Mouse (Mus musculus) heart, adult 2 months (tissue): ENCODE measurements around the gene Sall1. TPM values are rescaled to one million over a fixed set of nuclear protein-coding genes. Genes with fewer than 3 reads are reported as not detected.
A peak's percentile ranks its signal among the peaks of the same experiment; 100 is the strongest.

Experiments used
- DNase-seq, 2 experiments: peaks; one replicate each; pipeline ENCODE4 v3.0.0; 2021
- H3K27ac ChIP-seq: fragments of 200-600 bp; 2 replicates; pipeline ENCODE4 v1.8.1; 2022
- H3K27me3 ChIP-seq: fragments of 200-500 bp; 2 replicates; pipeline ENCODE4 v1.6.1; 2012; ENCODE audit warnings: mild to moderate bottlenecking, low read length, inconsistent platforms, mixed read lengths; ENCODE audit not compliant: control insufficient read depth, insufficient read depth
- H3K36me3 ChIP-seq: fragments of 200-500 bp; 2 replicates; pipeline ENCODE4 v1.6.1; 2012; ENCODE audit warnings: low read length, inconsistent platforms; ENCODE audit not compliant: control insufficient read depth, insufficient read depth
- H3K4me1 ChIP-seq: fragments of 200-500 bp; 2 replicates; pipeline ENCODE4 v1.6.1; 2011; ENCODE audit warnings: low read length; ENCODE audit not compliant: control insufficient read depth, insufficient read depth
- H3K4me3 ChIP-seq: fragments of 200-600 bp; 2 replicates; pipeline ENCODE4 v1.8.1; 2022
- H3K79me2 ChIP-seq: fragments of 200-500 bp; replicated peaks from 2 replicates; pipeline ENCODE4 v1.6.1; 2012; ENCODE audit warnings: mild to moderate bottlenecking, inconsistent platforms, low read length, moderate library complexity, mixed read lengths; ENCODE audit not compliant: control insufficient read depth, insufficient read depth
- H3K9ac ChIP-seq: fragments of 200-500 bp; 2 replicates; pipeline ENCODE4 v1.6.1; 2012; ENCODE audit warnings: low read depth, mild to moderate bottlenecking, control low read depth, inconsistent platforms, low read length, mixed read lengths
- CTCF ChIP-seq: fragments of 200-600 bp; IDR thresholded peaks from 2 replicates; pipeline ENCODE4 v1.8.1; 2022; ENCODE audit warnings: antibody characterized with exemption, mild to moderate bottlenecking, moderate library complexity
- EP300 ChIP-seq: fragments of 200-500 bp; IDR thresholded peaks from 2 replicates; pipeline ENCODE4 v1.6.1; 2011; ENCODE audit warnings: low read depth, low read length, control low read depth; ENCODE audit not compliant: insufficient read depth
- POLR2A ChIP-seq: fragments of 200-500 bp; IDR thresholded peaks from 2 replicates; pipeline ENCODE4 v1.6.1; 2011; ENCODE audit warnings: mild to moderate bottlenecking, low read depth, low read length, control low read depth; ENCODE audit not compliant: insufficient read depth
- WGBS: fragments of 180-500 bp; shearing (Covaris S2); methylation state at CpG from one replicate; pipeline ENCODE4 v1.1.7; 2018; 5-methylcytosine and 5-hydroxymethylcytosine counted together
- intact Hi-C: fragments of 180-260 bp; cut with DNase I; formaldehyde crosslinking; loops from one replicate; pipeline ENCODE4 v1.15.1; 2025
- polyA plus RNA-seq: library from polyadenylated mRNA; depleted of rRNA; stranded (reverse); fragments of >200 nt; gene quantifications from 2 replicates; pipeline ENCODE4 v1.2.3, GENCODE M21; 2012
- total RNA-seq, 2 experiments: library from RNA; stranded (reverse); gene quantifications; 2 replicates each; pipeline ENCODE4 v1.2.3; 2021

The Sall1 gene
- total and polyA plus RNA-seq, 3 experiments = 0.80 to 1.2 (median 0.91) TPM

- peak overlapping the region; percentile 40; the same call in 1 of the 2 replicates for H3K9ac ChIP-seq
- peak overlapping the region; percentile 52 for H3K4me3 ChIP-seq
- no peaks in the 10 kb centered on the region for H3K36me3 ChIP-seq
- H3K27me3 ChIP-seq = peaks cover 36% of the 10 kb centered on the region
- no peaks in the 10 kb centered on the region for H3K4me1 ChIP-seq
- TF ChIP-seq POLR2A (no peak), EP300 (no peak), CTCF (no peak)
- H3K27ac ChIP-seq = no peak overlapping the region
- no peak for DNase-seq
- intact Hi-C loops = no loop called here
- under 1% methylated on average over 55 of the region's 55 CpGs for WGBS
- no peaks in the 10 kb centered on the region for H3K79me2 ChIP-seq
Observed at GRCm38 (mm10) chr8:89041421-89042117, 2.4 kb downstream of the Sall1 start.

GRCm38 (mm10) chr8:89040751-89041420 lies 3.1 kb downstream of the Sall1 start:
- peak overlapping the region; percentile 52; the same call in 1 of the 2 replicates for H3K4me3 ChIP-seq
- no peaks in the 10 kb centered on the region for H3K36me3 ChIP-seq
- TF ChIP-seq POLR2A = no peak
- TF ChIP-seq EP300 = no peak
- H3K27me3 ChIP-seq = peaks cover 32% of the 10 kb centered on the region
- intact Hi-C loops = no loop called here
- no peak for DNase-seq
- no peak overlapping the region for H3K27ac ChIP-seq
- no peaks in the 10 kb centered on the region for H3K4me1 ChIP-seq
- no peaks in the 10 kb centered on the region for H3K79me2 ChIP-seq
- WGBS = 17% methylated on average over 40 of the region's 40 CpGs
- H3K9ac ChIP-seq = no peak overlapping the region; the same call in 1 of the 2 replicates

DNA sequence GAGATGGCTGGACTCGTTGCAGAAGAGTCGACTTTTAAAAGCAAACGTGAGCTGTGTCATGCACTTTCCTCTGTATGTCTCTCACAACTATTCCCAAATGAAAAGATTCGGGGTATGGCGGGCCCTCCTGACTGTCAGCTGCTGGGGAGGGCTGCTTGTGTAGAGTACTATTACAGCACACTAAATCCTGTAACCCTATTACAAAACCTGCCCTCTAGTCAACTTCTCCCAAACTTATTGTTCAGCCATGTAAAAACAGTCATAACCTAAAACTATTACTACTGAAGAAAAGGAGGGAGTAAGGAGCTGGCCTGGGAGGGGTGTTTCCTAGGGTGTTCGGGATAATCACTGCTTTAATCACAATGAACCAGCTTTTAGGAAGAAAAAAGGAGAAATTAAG lies 4.1 kb downstream of the Sall1 start:
- Histone ChIP-seq H3K79me2 (no peaks in the 10 kb centered on the region), H3K9ac (no peak overlapping the region), H3K4me1 (no peaks in the 10 kb centered on the region), H3K36me3 (no peaks in the 10 kb centered on the region), H3K27me3 (peaks cover 27% of the 10 kb centered on the region), H3K4me3 (no peak overlapping the region), H3K27ac (no peak overlapping the region)
- intact Hi-C loops = no loop called here
- DNase-seq = no peak
- WGBS = 70% methylated on average over 6 of the region's 6 CpGs
- no peak for TF ChIP-seq EP300
- no peak for TF ChIP-seq POLR2A
- no peak for TF ChIP-seq CTCF

DNA sequence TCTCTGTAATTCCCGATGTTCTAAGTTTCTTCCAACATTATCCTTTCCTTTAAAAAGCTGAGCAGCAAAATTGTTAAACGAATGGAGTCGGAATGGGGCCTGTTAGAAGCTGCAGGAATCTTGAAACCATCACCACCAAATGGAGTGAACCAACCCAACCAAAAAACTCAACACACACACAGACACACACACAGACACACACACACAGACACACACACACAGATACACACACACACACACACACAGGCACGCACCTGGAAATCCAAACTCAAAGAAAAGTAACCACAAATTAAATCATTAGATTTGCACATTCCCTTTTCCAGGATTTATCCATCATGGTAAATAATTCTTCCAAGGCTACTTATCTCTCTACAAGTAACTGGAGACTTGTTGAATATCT lies 5.0 kb downstream of the Sall1 start:
- intact Hi-C loops = no loop called here
- TF ChIP-seq CTCF (no peak), POLR2A (no peak), EP300 (no peak)
- H3K4me1 ChIP-seq = no peaks in the 10 kb centered on the region
- H3K79me2 ChIP-seq = no peaks in the 10 kb centered on the region
- peaks cover 25% of the 10 kb centered on the region for H3K27me3 ChIP-seq
- no peaks in the 10 kb centered on the region for H3K36me3 ChIP-seq
- WGBS = 78% methylated on average over 4 of the region's 4 CpGs
- no peak overlapping the region for H3K9ac ChIP-seq
- no peak overlapping the region for H3K4me3 ChIP-seq
- no peak overlapping the region for H3K27ac ChIP-seq
- no peak for DNase-seq

DNA sequence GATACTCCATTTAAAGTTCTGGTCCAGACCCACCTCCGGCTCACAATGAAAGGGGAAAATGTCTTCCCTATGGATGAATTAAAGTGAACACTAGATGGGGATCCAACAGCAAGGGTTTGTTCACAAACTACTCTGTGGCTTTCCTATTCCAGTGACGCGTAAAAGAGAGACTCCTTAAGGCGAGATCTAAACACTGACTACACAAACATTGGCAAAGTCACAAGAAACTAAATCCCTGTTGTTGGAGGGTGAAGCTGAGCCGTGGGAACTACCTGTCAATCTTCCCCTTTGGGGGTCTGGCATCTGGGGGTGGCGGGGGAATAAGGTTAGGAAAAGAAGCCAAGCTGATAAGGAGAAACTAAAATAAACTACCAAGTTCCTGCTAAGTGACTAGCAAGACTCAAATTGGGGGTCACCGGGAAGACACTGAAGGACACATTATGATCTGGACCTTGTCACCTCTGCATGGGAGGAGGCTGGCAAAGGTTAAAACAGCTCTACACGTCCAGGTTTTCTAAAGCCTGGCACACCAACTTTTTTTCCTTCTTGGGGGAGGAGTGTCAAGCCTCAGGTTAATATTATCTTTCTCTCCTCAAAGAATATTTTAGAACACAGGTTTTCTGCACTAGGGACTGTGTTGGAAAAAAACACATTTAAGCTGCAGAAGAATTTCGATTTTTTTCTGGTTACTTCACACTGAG lies 6.3 kb downstream of the Sall1 start:
- TF ChIP-seq CTCF (no peak), POLR2A (no peak), EP300 (no peak)
- no peak overlapping the region for H3K4me3 ChIP-seq
- DNase-seq = no peak
- no peaks in the 10 kb centered on the region for H3K79me2 ChIP-seq
- H3K36me3 ChIP-seq = no peaks in the 10 kb centered on the region
- intact Hi-C loops = no loop called here
- no peaks in the 10 kb centered on the region for H3K4me1 ChIP-seq
- no peak overlapping the region for H3K9ac ChIP-seq
- H3K27ac ChIP-seq = no peak overlapping the region
- WGBS = 27% methylated on average over 9 of the region's 9 CpGs
- peaks cover 15% of the 10 kb centered on the region for H3K27me3 ChIP-seq

GRCm38 (mm10) chr8:89032412-89032811 lies 11.6 kb downstream of the Sall1 start:
- WGBS = 86% methylated on average over 13 of the region's 13 CpGs
- TF ChIP-seq EP300 = no peak
- TF ChIP-seq CTCF = no peak
- no peak for TF ChIP-seq POLR2A
- peaks cover 4% of the 10 kb centered on the region for H3K27me3 ChIP-seq
- H3K79me2 ChIP-seq = no peaks in the 10 kb centered on the region
- no peak overlapping the region for H3K9ac ChIP-seq
- no peak overlapping the region for H3K4me3 ChIP-seq
- intact Hi-C loops = no loop called here
- H3K4me1 ChIP-seq = no peaks in the 10 kb centered on the region
- H3K36me3 ChIP-seq = no peaks in the 10 kb centered on the region
- no peak overlapping the region for H3K27ac ChIP-seq
- no peak for DNase-seq
